Mouse (Mus musculus): ENCODE measurements around the gene Gm10282.

Gm10282 gene

GRCm38 (mm10) chr8:72323131-72323725 lies 18.2 kb upstream of the Gm10282 start:
- no peak for DNase-seq

GRCm38 (mm10) chr8:72322471-72322889 lies 17.4 kb upstream of the Gm10282 start:
- no peak for DNase-seq

- no peak for DNase-seq
Observed at GRCm38 (mm10) chr8:72321635-72322441, 16.8 kb upstream of the Gm10282 start.

GRCm38 (mm10) chr8:72320803-72321583 lies 15.9 kb upstream of the Gm10282 start:
- DNase-seq, result no peak

- no peak for DNase-seq
Observed at GRCm38 (mm10) chr8:72319921-72320802, 15.1 kb upstream of the Gm10282 start.

- peak in 1 of 2 experiments; percentile 31 for DNase-seq
Observed at GRCm38 (mm10) chr8:72319397-72319796, 14.3 kb upstream of the Gm10282 start.

GRCm38 (mm10) chr8:72318801-72319322 lies 13.8 kb upstream of the Gm10282 start, which contains the start of gene Klf2:
TSS of gene Klf2 (plus strand) at chr8:72319033.
- DNase-seq, result peak; percentile 88 to 92

- DNase-seq, result no peak
Observed at GRCm38 (mm10) chr8:72317741-72318301, 12.8 kb upstream of the Gm10282 start.

GRCm38 (mm10) chr8:72316053-72316695 lies 11.1 kb upstream of the Gm10282 start:
- no peak for DNase-seq

GRCm38 (mm10) chr8:72312926-72313518 lies 8.0 kb upstream of the Gm10282 start:
- peak; percentile 34 to 68 for DNase-seq

- DNase-seq, result no peak
Observed at GRCm38 (mm10) chr8:72310849-72311506, 5.9 kb upstream of the Gm10282 start.

- no peak for DNase-seq
Observed at GRCm38 (mm10) chr8:72308276-72308675, 3.2 kb upstream of the Gm10282 start.

- DNase-seq, result no peak
Observed at GRCm38 (mm10) chr8:72306913-72307312, 1.9 kb upstream of the Gm10282 start.

GRCm38 (mm10) chr8:72303633-72304032 lies 1.4 kb downstream of the Gm10282 start:
- DNase-seq, result peak; percentile 33 to 40

- no peak for DNase-seq
Observed at GRCm38 (mm10) chr8:72302986-72303612, 2.0 kb downstream of the Gm10282 start.

- no peak for DNase-seq
Observed at GRCm38 (mm10) chr8:72301497-72301896, 3.6 kb downstream of the Gm10282 start.

GRCm38 (mm10) chr8:72300654-72301400 lies 4.2 kb downstream of the Gm10282 start:
- DNase-seq, result no peak

GRCm38 (mm10) chr8:72298928-72299327 lies 6.1 kb downstream of the Gm10282 start:
- no peak for DNase-seq

- no peak for DNase-seq
Observed at GRCm38 (mm10) chr8:72296561-72296960, 8.5 kb downstream of the Gm10282 start.

Measured in thymus, adult 18-20 months (tissue).